Mouse (Mus musculus): ENCODE measurements around the gene Arl3.

Arl3 gene

GRCm38 (mm10) chr19:46518828-46519621, 54.0 kb downstream of the Arl3 start:
- DNase-seq (ENCODE audit: extremely low read depth, low read depth, low spot score) = no peak

GRCm38 (mm10) chr19:46518352-46518787, 54.6 kb downstream of the Arl3 start:
- DNase-seq (ENCODE audit: extremely low read depth, low read depth, low spot score) = no peak

GRCm38 (mm10) chr19:46517529-46518351, 55.3 kb downstream of the Arl3 start:
- DNase-seq (ENCODE audit: extremely low read depth, low read depth, low spot score) = no peak

- DNase-seq (ENCODE audit: extremely low read depth, low read depth, low spot score) = no peak
Observed at GRCm38 (mm10) chr19:46516667-46517528, 56.1 kb downstream of the Arl3 start.

- no peak for DNase-seq (ENCODE audit: extremely low read depth, low read depth, low spot score)
Observed at GRCm38 (mm10) chr19:46515287-46515821, 57.6 kb downstream of the Arl3 start.

GRCm38 (mm10) chr19:46514387-46514786, 58.6 kb downstream of the Arl3 start:
- DNase-seq (ENCODE audit: extremely low read depth, low read depth, low spot score) = no peak

- no peak for DNase-seq (ENCODE audit: extremely low read depth, low read depth, low spot score)
Observed at GRCm38 (mm10) chr19:46511263-46511662, 61.7 kb downstream of the Arl3 start.

- no peak for DNase-seq (ENCODE audit: extremely low read depth, low read depth, low spot score)
Observed at GRCm38 (mm10) chr19:46510824-46511223, 62.2 kb downstream of the Arl3 start.

GRCm38 (mm10) chr19:46510401-46510800, 62.6 kb downstream of the Arl3 start:
- no peak for DNase-seq (ENCODE audit: extremely low read depth, low read depth, low spot score)

- DNase-seq (ENCODE audit: extremely low read depth, low read depth, low spot score) = no peak
Observed at GRCm38 (mm10) chr19:46509736-46510135, 63.3 kb downstream of the Arl3 start.

GRCm38 (mm10) chr19:46509202-46509601, 63.8 kb downstream of the Arl3 start:
- DNase-seq (ENCODE audit: extremely low read depth, low read depth, low spot score) = no peak

- DNase-seq (ENCODE audit: extremely low read depth, low read depth, low spot score) = no peak
Observed at GRCm38 (mm10) chr19:46508738-46509137, 64.3 kb downstream of the Arl3 start.

- no peak for DNase-seq (ENCODE audit: extremely low read depth, low read depth, low spot score)
Observed at GRCm38 (mm10) chr19:46507806-46508205, 65.2 kb downstream of the Arl3 start.

GRCm38 (mm10) chr19:46507181-46507581, 65.8 kb downstream of the Arl3 start:
- DNase-seq (ENCODE audit: extremely low read depth, low read depth, low spot score) = no peak

GRCm38 (mm10) chr19:46506372-46506717, 66.7 kb downstream of the Arl3 start:
- no peak for DNase-seq (ENCODE audit: extremely low read depth, low read depth, low spot score)

GRCm38 (mm10) chr19:46505646-46506371, 67.2 kb downstream of the Arl3 start:
- DNase-seq (ENCODE audit: extremely low read depth, low read depth, low spot score) = no peak

- DNase-seq (ENCODE audit: extremely low read depth, low read depth, low spot score) = no peak
Observed at GRCm38 (mm10) chr19:46504822-46505417, 68.1 kb downstream of the Arl3 start.

GRCm38 (mm10) chr19:46504085-46504552, 68.9 kb downstream of the Arl3 start:
- DNase-seq (ENCODE audit: extremely low read depth, low read depth, low spot score) = no peak

GRCm38 (mm10) chr19:46503351-46504084, 69.5 kb downstream of the Arl3 start:
- no peak for DNase-seq (ENCODE audit: extremely low read depth, low read depth, low spot score)
